Mouse (Mus musculus): ENCODE data around the gene Cdh8. TPM values are rescaled to one million over a fixed set of nuclear protein-coding genes. Genes with fewer than 3 reads are reported as not detected.

Cdh8 gene
- polyA plus RNA-seq, 1 experiment, result not detected

GRCm38 (mm10) chr8:99414483-99414921 is 1.8 kb downstream of the Cdh8 start:
- TF ChIP-seq POLR2A (IDR thresholded peaks at IDR 0.05; ENCODE audit: low read depth, low read length) (no peak), CTCF (IDR thresholded peaks at IDR 0.05; ENCODE audit: extremely low read depth, insufficient read length, insufficient replicate concordance, low read depth, low read length) (no peak)
- Histone ChIP-seq H3K4me3 (ENCODE audit: low read depth, low read length) (no peak overlapping the region), H3K36me3 (ENCODE audit: control insufficient read depth, insufficient read depth, low read length) (no peaks in the 10 kb centered on the region), H3K27me3 (ENCODE audit: control insufficient read depth, insufficient read depth, low read length) (no peaks in the 10 kb centered on the region), H3K27ac (ENCODE audit: insufficient read depth, low read depth, low read length) (no peak overlapping the region), H3K4me1 (ENCODE audit: control insufficient read depth, insufficient read depth, insufficient read length, low read length) (no peaks in the 10 kb centered on the region)
- WGBS, result 12% methylated on average over 9 of the region's 9 CpGs

GRCm38 (mm10) chr8:99413877-99414482 is 2.3 kb downstream of the Cdh8 start:
- Histone ChIP-seq H3K27ac (ENCODE audit: insufficient read depth, low read depth, low read length) (no peak overlapping the region), H3K36me3 (ENCODE audit: control insufficient read depth, insufficient read depth, low read length) (no peaks in the 10 kb centered on the region), H3K4me1 (ENCODE audit: control insufficient read depth, insufficient read depth, insufficient read length, low read length) (no peaks in the 10 kb centered on the region), H3K4me3 (ENCODE audit: low read depth, low read length) (no peak overlapping the region), H3K27me3 (ENCODE audit: control insufficient read depth, insufficient read depth, low read length) (no peaks in the 10 kb centered on the region)
- WGBS, result 28% methylated on average over 10 of the region's 10 CpGs
- no peak for TF ChIP-seq CTCF (IDR thresholded peaks at IDR 0.05; ENCODE audit: extremely low read depth, insufficient read length, insufficient replicate concordance, low read depth, low read length)
- no peak for TF ChIP-seq POLR2A (IDR thresholded peaks at IDR 0.05; ENCODE audit: low read depth, low read length)

- Histone ChIP-seq H3K27ac (ENCODE audit: insufficient read depth, low read depth, low read length) (no peak overlapping the region), H3K4me1 (ENCODE audit: control insufficient read depth, insufficient read depth, insufficient read length, low read length) (no peaks in the 10 kb centered on the region), H3K36me3 (ENCODE audit: control insufficient read depth, insufficient read depth, low read length) (no peaks in the 10 kb centered on the region), H3K27me3 (ENCODE audit: control insufficient read depth, insufficient read depth, low read length) (no peaks in the 10 kb centered on the region), H3K4me3 (ENCODE audit: low read depth, low read length) (no peak overlapping the region)
- TF ChIP-seq POLR2A (IDR thresholded peaks at IDR 0.05; ENCODE audit: low read depth, low read length) (no peak), CTCF (IDR thresholded peaks at IDR 0.05; ENCODE audit: extremely low read depth, insufficient read length, insufficient replicate concordance, low read depth, low read length) (no peak)
- WGBS, result 79% methylated on average over 4 of the region's 4 CpGs
These were observed 22.4 kb downstream of the Cdh8 start for GRCm38 (mm10) chr8:99393908-99394307.

DNA sequence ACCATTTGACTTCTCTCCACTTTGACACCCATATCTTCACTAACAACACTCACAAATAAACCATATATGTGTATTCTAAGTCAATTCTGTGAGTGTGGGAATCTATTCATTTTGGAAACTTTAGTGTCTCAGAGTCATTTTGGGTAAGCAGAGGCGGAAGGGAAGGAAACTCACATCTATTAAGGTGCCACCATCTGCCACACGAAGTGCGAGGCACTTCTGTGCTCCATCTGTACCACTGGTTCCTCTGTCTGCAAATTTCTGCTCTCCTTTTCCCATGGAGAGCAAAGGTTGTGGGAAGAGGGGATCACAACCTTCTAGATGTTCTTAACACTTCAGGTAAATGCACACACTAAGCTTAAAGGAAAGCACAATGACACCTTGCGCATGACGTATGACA is 46.2 kb downstream of the Cdh8 start:
- Histone ChIP-seq H3K36me3 (ENCODE audit: control insufficient read depth, insufficient read depth, low read length) (no peaks in the 10 kb centered on the region), H3K4me3 (ENCODE audit: low read depth, low read length) (no peak overlapping the region), H3K27me3 (ENCODE audit: control insufficient read depth, insufficient read depth, low read length) (no peaks in the 10 kb centered on the region), H3K4me1 (ENCODE audit: control insufficient read depth, insufficient read depth, insufficient read length, low read length) (no peaks in the 10 kb centered on the region), H3K27ac (ENCODE audit: insufficient read depth, low read depth, low read length) (no peak overlapping the region)
- TF ChIP-seq CTCF (IDR thresholded peaks at IDR 0.05; ENCODE audit: extremely low read depth, insufficient read length, insufficient replicate concordance, low read depth, low read length), result no peak
- no peak for TF ChIP-seq POLR2A (IDR thresholded peaks at IDR 0.05; ENCODE audit: low read depth, low read length)
- 84% methylated on average over 5 of the region's 5 CpGs for WGBS

- Histone ChIP-seq H3K27ac (ENCODE audit: insufficient read depth, low read depth, low read length) (no peak overlapping the region), H3K4me3 (ENCODE audit: low read depth, low read length) (no peak overlapping the region), H3K36me3 (ENCODE audit: control insufficient read depth, insufficient read depth, low read length) (no peaks in the 10 kb centered on the region), H3K4me1 (ENCODE audit: control insufficient read depth, insufficient read depth, insufficient read length, low read length) (no peaks in the 10 kb centered on the region), H3K27me3 (ENCODE audit: control insufficient read depth, insufficient read depth, low read length) (no peaks in the 10 kb centered on the region)
- WGBS, result 96% methylated on average over 3 of the region's 3 CpGs
- TF ChIP-seq POLR2A (IDR thresholded peaks at IDR 0.05; ENCODE audit: low read depth, low read length) (no peak), CTCF (IDR thresholded peaks at IDR 0.05; ENCODE audit: extremely low read depth, insufficient read length, insufficient replicate concordance, low read depth, low read length) (no peak)
These were observed 47.1 kb downstream of the Cdh8 start for GRCm38 (mm10) chr8:99369166-99369565.

DNA sequence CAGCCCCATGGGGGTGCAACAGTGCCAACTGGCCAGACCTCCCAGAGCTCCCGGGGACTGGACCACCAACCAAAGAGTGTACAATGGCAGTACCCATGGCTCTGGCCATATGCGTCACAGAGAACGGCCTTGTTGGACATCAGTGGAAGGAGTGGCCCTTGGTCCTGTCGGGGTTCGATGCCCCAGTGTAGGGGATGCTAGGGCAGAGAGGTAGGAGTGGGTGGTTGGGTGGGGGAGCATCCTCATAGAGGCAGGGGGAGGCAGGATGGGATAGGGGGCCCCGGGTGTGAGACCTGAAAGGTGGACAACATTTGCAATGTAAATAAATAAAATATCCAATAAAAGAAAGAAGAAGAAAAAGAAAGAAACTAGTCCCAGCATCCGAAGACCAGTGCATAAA is 47.8 kb downstream of the Cdh8 start:
- 87% methylated on average over 7 of the region's 7 CpGs for WGBS
- no peaks in the 10 kb centered on the region for H3K4me1 ChIP-seq (ENCODE audit: control insufficient read depth, insufficient read depth, insufficient read length, low read length)
- no peak overlapping the region for H3K4me3 ChIP-seq (ENCODE audit: low read depth, low read length)
- no peak for TF ChIP-seq POLR2A (IDR thresholded peaks at IDR 0.05; ENCODE audit: low read depth, low read length)
- no peak for TF ChIP-seq CTCF (IDR thresholded peaks at IDR 0.05; ENCODE audit: extremely low read depth, insufficient read length, insufficient replicate concordance, low read depth, low read length)
- no peak overlapping the region for H3K27ac ChIP-seq (ENCODE audit: insufficient read depth, low read depth, low read length)
- no peaks in the 10 kb centered on the region for H3K27me3 ChIP-seq (ENCODE audit: control insufficient read depth, insufficient read depth, low read length)
- no peaks in the 10 kb centered on the region for H3K36me3 ChIP-seq (ENCODE audit: control insufficient read depth, insufficient read depth, low read length)

- Histone ChIP-seq H3K27ac (ENCODE audit: insufficient read depth, low read depth, low read length) (no peak overlapping the region), H3K27me3 (ENCODE audit: control insufficient read depth, insufficient read depth, low read length) (no peaks in the 10 kb centered on the region), H3K36me3 (ENCODE audit: control insufficient read depth, insufficient read depth, low read length) (no peaks in the 10 kb centered on the region), H3K4me1 (ENCODE audit: control insufficient read depth, insufficient read depth, insufficient read length, low read length) (no peaks in the 10 kb centered on the region), H3K4me3 (ENCODE audit: low read depth, low read length) (no peak overlapping the region)
- 84% methylated on average over 3 of the region's 3 CpGs for WGBS
- TF ChIP-seq POLR2A (IDR thresholded peaks at IDR 0.05; ENCODE audit: low read depth, low read length), result no peak
- no peak for TF ChIP-seq CTCF (IDR thresholded peaks at IDR 0.05; ENCODE audit: extremely low read depth, insufficient read length, insufficient replicate concordance, low read depth, low read length)
These were observed 62.3 kb downstream of the Cdh8 start for GRCm38 (mm10) chr8:99353923-99354322.

Data from small intestine, adult 2 months (tissue).